Mouse (Mus musculus): Measurements from ENCODE around the gene Cox8b. TPM values are rescaled to one million over a fixed set of nuclear protein-coding genes. Genes with fewer than 3 reads are reported as not detected.

Cox8b gene
- polyA plus RNA-seq (2015; fragmentation: Nextera tagmentation; extraction: Ambion mirVana): 0.39 and 0.47 TPM in 2 replicates

GRCm38 (mm10) chr7:140900220-140900619 is at the start of gene Cox8b:
Cox8b (minus strand) TSS chr7:140900446.
- DNase-seq (ENCODE audit: low spot score) (no peak), ATAC-seq (replicated peaks; ENCODE audit: low FRiP score, low read depth) (no peak)
- H3K4me2 ChIP-seq (ENCODE audit: low read length): no peak within 1 kb of the TSS
- no peak within 1 kb of the TSS for H3K27ac ChIP-seq
- no peaks in the 10 kb centered on the region for H3K27me3 ChIP-seq (ENCODE audit: insufficient read depth, low read length)
- no peaks in the 10 kb centered on the region for H3K9me3 ChIP-seq (replicated peaks; ENCODE audit: low read length)
- H3K4me3 ChIP-seq (replicated peaks; ENCODE audit: low read depth, low read length): no peak within 1 kb of the TSS
- WGBS: 53% methylated on average over 10 of the region's 10 CpGs
- no peak for TF ChIP-seq CTCF (IDR thresholded peaks at IDR 0.05; ENCODE audit: low read depth)
- H3K36me3 ChIP-seq (ENCODE audit: insufficient read depth, low read length): peaks cover 17% of the 10 kb centered on the region
- H3K4me1 ChIP-seq (replicated peaks; ENCODE audit: insufficient read depth, low read length): no peaks in the 10 kb centered on the region; the same call in 1 of the 2 replicates
- no peak within 1 kb of the TSS for H3K9ac ChIP-seq (ENCODE audit: low read depth, low read length)

- H3K36me3 ChIP-seq (ENCODE audit: insufficient read depth, low read length): 0 out of 2 replicates have a peak, but pooled peaks cover 21% of the 10 kb centered on the region
- no peak overlapping the region for H3K27ac ChIP-seq
- 84% methylated on average over 6 of the region's 6 CpGs for WGBS
- H3K4me2 ChIP-seq (ENCODE audit: low read length): no peak overlapping the region
- no peak overlapping the region for H3K9ac ChIP-seq (ENCODE audit: low read depth, low read length)
- H3K27me3 ChIP-seq (ENCODE audit: insufficient read depth, low read length): no peaks in the 10 kb centered on the region
- no peak for TF ChIP-seq CTCF (IDR thresholded peaks at IDR 0.05; ENCODE audit: low read depth)
- no peak for DNase-seq (ENCODE audit: low spot score)
- H3K4me1 ChIP-seq (replicated peaks; ENCODE audit: insufficient read depth, low read length): peaks cover 21% of the 10 kb centered on the region
- H3K9me3 ChIP-seq (replicated peaks; ENCODE audit: low read length): no peaks in the 10 kb centered on the region
- no peak for ATAC-seq (replicated peaks; ENCODE audit: low FRiP score, low read depth)
- no peak overlapping the region for H3K4me3 ChIP-seq (replicated peaks; ENCODE audit: low read depth, low read length)
Measured at GRCm38 (mm10) chr7:140949255-140949654, 49.0 kb upstream of the Cox8b start.

GRCm38 (mm10) chr7:140948161-140948560 is 47.9 kb upstream of the Cox8b start:
- no peak overlapping the region for H3K27ac ChIP-seq
- no peak overlapping the region for H3K4me2 ChIP-seq (ENCODE audit: low read length)
- 86% methylated on average over 8 of the region's 8 CpGs for WGBS
- ATAC-seq (replicated peaks; ENCODE audit: low FRiP score, low read depth): no peak
- no peak for DNase-seq (ENCODE audit: low spot score)
- no peaks in the 10 kb centered on the region for H3K27me3 ChIP-seq (ENCODE audit: insufficient read depth, low read length)
- no peak for TF ChIP-seq CTCF (IDR thresholded peaks at IDR 0.05; ENCODE audit: low read depth)
- no peak overlapping the region for H3K4me3 ChIP-seq (replicated peaks; ENCODE audit: low read depth, low read length)
- H3K9me3 ChIP-seq (replicated peaks; ENCODE audit: low read length): no peaks in the 10 kb centered on the region
- no peak overlapping the region for H3K9ac ChIP-seq (ENCODE audit: low read depth, low read length)
- 0 out of 2 replicates have a peak, but pooled peaks cover 21% of the 10 kb centered on the region for H3K36me3 ChIP-seq (ENCODE audit: insufficient read depth, low read length)
- H3K4me1 ChIP-seq (replicated peaks; ENCODE audit: insufficient read depth, low read length): peaks cover 16% of the 10 kb centered on the region

GRCm38 (mm10) chr7:140946980-140947379 is 46.7 kb upstream of the Cox8b start:
- H3K4me1 ChIP-seq (replicated peaks; ENCODE audit: insufficient read depth, low read length): peaks cover 16% of the 10 kb centered on the region
- H3K9me3 ChIP-seq (replicated peaks; ENCODE audit: low read length): no peaks in the 10 kb centered on the region
- peak overlapping the region; percentile 47; the same call in 1 of the 2 replicates for H3K27ac ChIP-seq
- DNase-seq (ENCODE audit: low spot score) (no peak), ATAC-seq (replicated peaks; ENCODE audit: low FRiP score, low read depth) (no peak)
- no peak for TF ChIP-seq CTCF (IDR thresholded peaks at IDR 0.05; ENCODE audit: low read depth)
- H3K4me3 ChIP-seq (replicated peaks; ENCODE audit: low read depth, low read length): no peak overlapping the region
- WGBS: 60% methylated on average over 7 of the region's 7 CpGs
- H3K4me2 ChIP-seq (ENCODE audit: low read length): no peak overlapping the region
- H3K27me3 ChIP-seq (ENCODE audit: insufficient read depth, low read length): no peaks in the 10 kb centered on the region
- H3K9ac ChIP-seq (ENCODE audit: low read depth, low read length): no peak overlapping the region
- 0 out of 2 replicates have a peak, but pooled peaks cover 21% of the 10 kb centered on the region for H3K36me3 ChIP-seq (ENCODE audit: insufficient read depth, low read length)

- Histone ChIP-seq H3K27ac (peak overlapping the region; percentile 47; the same call in 1 of the 2 replicates), H3K36me3 (ENCODE audit: insufficient read depth, low read length) (0 out of 2 replicates have a peak, but pooled peaks cover 21% of the 10 kb centered on the region), H3K27me3 (ENCODE audit: insufficient read depth, low read length) (no peaks in the 10 kb centered on the region), H3K4me3 (replicated peaks; ENCODE audit: low read depth, low read length) (no peak overlapping the region), H3K4me1 (replicated peaks; ENCODE audit: insufficient read depth, low read length) (peaks cover 12% of the 10 kb centered on the region), H3K9ac (ENCODE audit: low read depth, low read length) (no peak overlapping the region), H3K9me3 (replicated peaks; ENCODE audit: low read length) (no peaks in the 10 kb centered on the region), H3K4me2 (ENCODE audit: low read length) (no peak overlapping the region)
- no peak for TF ChIP-seq CTCF (IDR thresholded peaks at IDR 0.05; ENCODE audit: low read depth)
- 92% methylated on average over 10 of the region's 10 CpGs for WGBS
- no peak for DNase-seq (ENCODE audit: low spot score)
- ATAC-seq (replicated peaks; ENCODE audit: low FRiP score, low read depth): no peak
Measured at GRCm38 (mm10) chr7:140946311-140946710, 46.1 kb upstream of the Cox8b start.

- Histone ChIP-seq H3K36me3 (ENCODE audit: insufficient read depth, low read length) (0 out of 2 replicates have a peak, but pooled peaks cover 21% of the 10 kb centered on the region), H3K27me3 (ENCODE audit: insufficient read depth, low read length) (no peaks in the 10 kb centered on the region), H3K27ac (no peak overlapping the region), H3K4me2 (ENCODE audit: low read length) (no peak overlapping the region), H3K9ac (ENCODE audit: low read depth, low read length) (no peak overlapping the region), H3K9me3 (replicated peaks; ENCODE audit: low read length) (no peaks in the 10 kb centered on the region), H3K4me1 (replicated peaks; ENCODE audit: insufficient read depth, low read length) (peaks cover 1% of the 10 kb centered on the region; the same call in 1 of the 2 replicates), H3K4me3 (replicated peaks; ENCODE audit: low read depth, low read length) (no peak overlapping the region)
- no peak for TF ChIP-seq CTCF (IDR thresholded peaks at IDR 0.05; ENCODE audit: low read depth)
- ATAC-seq (replicated peaks; ENCODE audit: low FRiP score, low read depth) (no peak), DNase-seq (ENCODE audit: low spot score) (no peak)
- 97% methylated on average over 5 of the region's 5 CpGs for WGBS
Measured at GRCm38 (mm10) chr7:140945247-140945646, 45.0 kb upstream of the Cox8b start.

GRCm38 (mm10) chr7:140944236-140944635 is 44.0 kb upstream of the Cox8b start:
- H3K9me3 ChIP-seq (replicated peaks; ENCODE audit: low read length): no peaks in the 10 kb centered on the region
- H3K4me2 ChIP-seq (ENCODE audit: low read length): no peak overlapping the region
- no peak overlapping the region for H3K27ac ChIP-seq
- 83% methylated on average over 7 of the region's 7 CpGs for WGBS
- H3K36me3 ChIP-seq (ENCODE audit: insufficient read depth, low read length): 0 out of 2 replicates have a peak, but pooled peaks cover 21% of the 10 kb centered on the region
- H3K27me3 ChIP-seq (ENCODE audit: insufficient read depth, low read length): no peaks in the 10 kb centered on the region
- H3K4me3 ChIP-seq (replicated peaks; ENCODE audit: low read depth, low read length): no peak overlapping the region
- no peak for DNase-seq (ENCODE audit: low spot score)
- 0 out of 2 replicates have a peak, but pooled peaks cover 3% of the 10 kb centered on the region for H3K4me1 ChIP-seq (replicated peaks; ENCODE audit: insufficient read depth, low read length)
- H3K9ac ChIP-seq (ENCODE audit: low read depth, low read length): no peak overlapping the region
- ATAC-seq (replicated peaks; ENCODE audit: low FRiP score, low read depth): no peak
- TF ChIP-seq CTCF (IDR thresholded peaks at IDR 0.05; ENCODE audit: low read depth): no peak
